Mouse (Mus musculus): ENCODE measurements around the gene Akna.

Akna gene

DNA sequence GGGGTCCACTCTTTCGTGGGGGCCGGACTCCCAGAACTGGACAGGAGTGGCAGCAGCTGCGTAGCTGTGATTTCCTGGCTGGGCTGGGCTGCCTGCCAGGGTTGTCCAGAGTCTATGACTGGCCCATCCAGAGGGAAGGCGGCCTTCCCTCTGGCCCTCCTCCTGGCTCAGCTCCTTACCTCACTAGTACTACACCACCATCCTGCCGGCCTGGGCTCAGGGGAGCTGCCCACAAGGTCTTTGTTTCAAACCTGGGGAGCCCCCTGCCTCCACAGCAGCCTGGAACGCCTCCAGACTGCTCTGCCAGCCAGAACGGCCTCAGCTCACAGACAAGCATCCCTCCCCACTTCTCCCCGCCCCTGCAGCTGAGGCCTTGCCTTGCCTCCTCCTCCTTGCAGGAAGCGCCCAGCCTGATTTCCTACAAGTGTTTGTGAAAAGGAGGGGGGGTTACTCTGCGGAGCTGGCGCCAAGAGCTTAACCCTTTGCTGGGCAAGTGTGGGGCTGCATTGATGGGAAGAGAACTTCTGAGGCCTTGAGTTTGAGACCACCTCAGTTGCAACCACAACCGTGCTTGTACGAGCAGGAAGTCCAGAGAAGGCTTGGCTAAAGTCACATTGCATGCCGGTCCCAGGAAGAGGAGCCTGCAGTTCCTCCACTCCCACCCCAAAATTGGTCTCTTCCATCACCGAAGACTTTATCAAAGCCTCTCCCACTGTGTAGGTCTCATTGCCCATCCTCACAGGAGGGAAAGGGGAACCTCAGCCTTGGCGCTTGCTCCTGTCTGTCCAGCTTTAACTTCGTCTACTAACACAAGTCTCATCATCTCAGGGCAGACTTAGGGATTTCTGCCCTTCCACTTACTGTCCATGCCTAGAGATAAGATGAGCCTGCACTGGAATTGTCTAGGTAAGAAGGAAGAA lies at the start of gene Akna:
Gene Akna, minus strand, starts transcription at position 315 of the 920 bp plus-strand sequence.
- no peak for DNase-seq

DNA sequence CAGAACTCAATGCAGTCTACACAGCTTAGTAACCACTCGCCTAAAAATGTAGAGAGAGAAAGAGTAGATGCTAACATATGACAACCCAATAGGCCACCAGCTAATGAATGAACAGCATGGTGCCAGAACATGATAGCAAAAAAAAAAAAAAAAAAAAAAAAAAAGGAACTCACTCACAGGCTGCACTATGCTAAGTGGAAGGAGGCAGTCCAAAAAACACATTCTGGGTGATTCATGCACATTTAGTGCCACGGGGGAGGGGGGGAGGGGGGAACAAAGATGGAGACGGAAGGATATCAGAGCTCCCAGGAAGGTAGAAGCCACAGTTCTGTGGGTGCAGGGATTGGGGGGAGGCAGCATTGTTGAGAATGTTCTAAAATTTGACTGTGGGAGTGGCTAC lies 49.4 kb upstream of the Akna start:
- DNase-seq, result no peak

DNA sequence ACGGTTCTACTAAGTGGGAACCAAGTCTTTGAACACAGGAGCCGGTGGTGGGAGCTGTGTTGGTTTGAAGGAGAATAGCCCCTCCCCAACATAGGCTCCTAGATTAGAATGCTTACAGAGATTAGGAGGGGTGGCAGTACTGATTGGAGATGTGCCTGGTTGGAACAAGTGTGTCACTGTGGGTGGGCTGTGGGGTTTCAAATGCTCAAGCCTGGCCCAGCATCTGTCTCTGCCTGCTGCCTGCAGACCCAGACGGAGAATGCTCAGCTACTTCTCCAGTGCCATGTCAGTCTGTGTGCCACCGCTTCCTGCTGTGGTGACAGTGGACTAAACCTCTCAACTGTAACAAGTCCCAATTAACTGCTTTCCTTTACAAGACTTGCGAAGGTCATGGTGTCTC lies 47.4 kb upstream of the Akna start:
- DNase-seq, result no peak

DNA sequence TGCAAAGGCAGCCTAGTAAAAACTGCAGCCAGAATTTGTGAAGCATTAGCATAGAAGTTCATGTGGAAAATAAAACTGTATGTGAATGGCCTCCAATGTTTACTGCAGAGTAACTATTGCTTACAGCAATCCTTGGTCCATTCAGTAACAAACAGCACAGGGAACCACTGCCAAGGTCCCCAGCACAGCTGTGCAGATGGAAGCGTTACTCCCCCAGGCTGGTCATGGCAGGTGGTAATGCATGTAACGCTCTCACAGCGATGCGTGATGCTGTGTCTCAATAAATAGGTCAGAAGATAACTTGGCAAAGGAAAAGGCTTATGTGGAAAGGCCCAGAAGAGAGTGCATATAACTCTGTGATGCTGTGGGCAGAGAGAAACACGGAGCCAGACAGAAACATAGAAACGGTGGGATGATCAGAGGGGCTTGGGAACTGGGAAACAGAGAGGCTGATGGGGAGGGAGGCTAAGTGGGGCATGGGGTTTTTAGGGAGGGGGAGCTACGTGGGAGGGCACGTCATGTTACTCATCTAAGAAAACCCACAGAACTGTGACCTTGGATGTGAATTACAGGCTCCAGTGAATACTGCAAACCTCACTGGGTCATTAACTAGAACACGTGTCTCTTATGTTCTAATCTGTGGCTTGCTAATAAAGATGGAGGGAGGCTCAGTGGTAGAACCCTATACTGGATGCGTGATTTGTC lies 41.4 kb upstream of the Akna start:
- DNase-seq, result no peak

DNA sequence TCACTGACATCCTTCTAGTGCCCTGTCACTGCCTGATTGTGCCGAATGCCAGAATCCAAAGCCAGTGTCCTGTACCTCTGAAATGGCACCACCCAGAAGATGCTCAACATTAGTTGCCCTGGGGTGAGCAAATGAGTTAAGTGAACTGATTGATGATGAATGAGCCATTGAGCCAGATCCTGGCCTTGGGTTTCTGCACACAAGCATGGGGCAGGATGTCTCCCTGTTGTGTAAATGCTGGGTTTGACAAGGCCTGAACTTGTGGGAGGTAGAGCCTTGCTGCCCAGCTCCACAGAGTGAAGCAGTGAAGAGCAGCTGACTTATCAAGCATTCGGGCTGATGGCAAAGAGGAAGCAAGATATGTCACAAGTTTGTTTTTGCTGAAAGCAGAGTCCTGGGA lies 39.9 kb upstream of the Akna start:
- no peak for DNase-seq

DNA sequence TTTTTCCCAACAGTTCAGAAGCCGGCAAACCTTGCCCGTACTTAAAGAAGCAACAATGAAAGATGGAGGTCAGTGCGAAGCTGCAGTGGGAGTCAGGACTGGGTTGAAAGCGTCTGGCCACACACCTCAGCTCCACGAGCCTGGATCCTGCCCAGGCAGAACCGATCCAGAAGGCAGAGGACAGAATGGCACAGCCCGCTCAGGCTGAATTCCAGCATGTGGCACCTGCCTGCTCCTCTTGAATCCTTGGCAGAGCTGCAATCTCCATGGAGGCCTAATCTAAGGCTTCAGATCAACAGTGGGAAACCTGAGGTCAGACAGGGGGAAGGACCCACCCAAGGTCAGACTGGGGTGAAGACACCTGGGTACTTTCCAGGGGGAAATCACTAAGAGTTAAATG lies 38.5 kb upstream of the Akna start:
- DNase-seq, result peak; percentile 68

DNA sequence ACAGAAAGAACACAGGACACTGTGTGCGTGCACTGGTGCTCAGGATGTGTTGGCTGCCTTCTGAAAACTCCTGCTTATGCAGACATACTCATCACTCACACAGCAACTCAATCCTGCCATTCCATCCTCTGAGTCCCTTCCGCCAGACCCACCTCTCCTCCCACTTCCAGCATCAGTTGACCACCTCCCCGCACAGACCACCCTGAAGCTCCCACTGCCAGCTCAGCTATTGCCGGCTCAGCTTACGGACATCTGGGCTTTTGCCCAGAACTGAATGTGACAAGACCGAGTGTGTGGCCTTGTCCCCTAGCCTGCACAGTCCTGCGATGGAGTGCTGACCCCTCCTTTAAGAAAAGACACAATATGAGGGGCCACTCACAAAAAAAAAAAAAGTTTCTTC lies 37.1 kb upstream of the Akna start:
- no peak for DNase-seq

DNA sequence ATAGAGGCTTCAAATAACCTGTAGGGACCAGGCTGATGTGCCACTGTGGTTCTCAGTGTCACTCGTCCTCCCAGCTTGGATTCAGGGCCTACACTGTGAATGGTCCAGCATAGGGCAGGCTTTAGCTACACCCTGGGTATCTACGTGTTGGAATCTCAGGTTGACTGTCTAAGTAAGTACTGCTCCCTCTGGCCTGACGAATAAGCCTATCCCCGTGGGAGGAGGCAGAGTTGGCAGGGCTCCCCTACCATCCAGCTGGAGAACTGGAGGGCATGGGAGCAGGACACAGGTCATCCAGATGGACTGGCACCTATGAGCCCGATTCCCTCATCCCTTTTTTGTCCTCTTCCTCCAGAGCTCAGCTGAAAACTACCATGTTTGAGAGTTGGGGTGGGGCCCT lies 34.8 kb upstream of the Akna start:
- no peak for DNase-seq

DNA sequence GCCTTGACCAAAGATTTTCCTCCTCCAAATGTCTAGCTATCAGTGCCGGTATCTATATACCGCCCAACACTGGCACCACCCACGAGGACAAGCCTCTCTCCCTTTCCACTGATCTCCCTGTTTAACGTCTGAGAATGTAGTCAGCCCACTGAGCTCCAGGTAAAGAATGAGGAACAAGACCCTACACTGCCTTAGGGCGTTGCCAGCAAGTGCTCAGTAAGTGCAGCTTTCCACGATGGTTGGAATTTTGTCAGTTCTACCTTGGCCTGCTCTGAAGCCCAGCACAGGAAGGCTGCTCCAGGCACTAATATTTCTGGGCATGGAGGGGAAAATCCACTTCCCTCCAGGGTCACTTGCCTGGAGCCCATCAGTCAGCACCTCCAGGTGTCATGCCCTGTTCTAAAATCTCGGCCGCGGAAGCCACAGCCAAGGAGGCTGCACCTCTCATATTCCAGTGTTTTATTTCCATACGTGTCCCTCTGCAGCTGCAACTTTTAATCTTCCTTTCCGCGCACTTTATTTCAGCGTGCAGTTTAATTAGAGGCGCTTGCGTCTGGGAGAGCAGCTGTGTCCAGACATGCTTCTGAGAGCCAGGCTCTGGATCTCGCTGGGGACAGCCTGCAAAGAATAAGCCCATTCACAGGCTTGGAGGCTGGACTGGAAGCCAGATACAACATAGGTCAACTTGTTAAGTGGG lies 34.1 kb upstream of the Akna start:
- DNase-seq, result no peak

DNA sequence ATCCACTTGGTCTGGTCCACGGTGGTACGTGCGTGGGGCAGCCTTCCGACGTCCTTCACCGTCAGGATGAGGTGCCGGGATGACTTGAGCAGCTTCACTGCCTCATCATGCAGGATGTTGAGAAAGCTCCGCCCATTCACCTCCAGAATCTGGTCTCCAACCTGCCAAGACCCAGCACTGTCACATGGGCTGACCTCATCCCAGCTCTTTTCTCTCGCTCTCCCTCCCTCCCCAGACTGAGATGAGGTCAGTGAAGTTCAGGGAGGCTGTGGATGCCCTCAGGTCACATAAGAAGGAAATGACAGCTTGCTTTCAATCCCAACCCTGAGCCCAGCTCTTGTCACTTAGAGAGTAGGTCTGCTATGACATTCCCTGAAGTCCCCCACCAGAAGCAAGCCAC lies 32.2 kb upstream of the Akna start:
- DNase-seq, result no peak

DNA sequence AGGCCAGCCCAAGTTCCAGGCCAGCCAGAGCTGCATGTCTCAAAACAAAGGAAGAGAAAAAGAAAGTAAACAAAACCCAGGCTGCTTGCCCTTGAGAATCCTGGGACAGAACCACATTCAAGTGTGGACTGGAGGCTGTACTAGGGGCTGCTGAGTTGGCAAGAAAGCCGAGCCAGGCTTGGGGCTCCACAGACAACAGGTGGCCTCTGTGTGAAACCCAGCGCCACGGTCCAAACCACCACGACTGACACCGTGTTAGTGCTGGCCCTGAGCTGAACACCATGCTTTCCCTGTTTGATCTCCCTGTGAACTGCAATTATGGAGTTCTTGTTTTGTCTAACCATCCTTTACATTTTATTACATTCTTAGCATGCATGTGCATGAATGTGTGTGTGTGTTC lies 27.9 kb upstream of the Akna start:
- no peak for DNase-seq

DNA sequence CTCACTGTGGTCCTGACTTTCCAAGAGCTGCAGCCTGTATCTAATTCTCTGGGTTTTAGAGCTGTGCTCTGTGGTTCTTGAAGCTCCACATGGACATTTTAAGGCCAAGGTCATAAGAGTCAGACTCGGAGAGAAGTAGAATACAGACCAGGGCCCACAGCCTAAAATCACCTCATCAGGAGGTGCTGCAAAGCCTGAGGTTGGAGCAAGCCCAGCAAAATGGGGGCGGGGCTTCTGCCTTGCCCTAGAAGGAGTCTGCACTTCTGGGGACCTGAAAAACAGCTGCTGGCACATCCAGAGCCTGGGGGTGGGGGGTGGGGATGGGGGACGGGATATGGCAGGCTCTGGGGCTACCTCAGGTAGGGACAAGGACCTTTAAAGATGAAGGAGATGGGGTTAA lies 27.2 kb upstream of the Akna start:
- DNase-seq, result no peak

DNA sequence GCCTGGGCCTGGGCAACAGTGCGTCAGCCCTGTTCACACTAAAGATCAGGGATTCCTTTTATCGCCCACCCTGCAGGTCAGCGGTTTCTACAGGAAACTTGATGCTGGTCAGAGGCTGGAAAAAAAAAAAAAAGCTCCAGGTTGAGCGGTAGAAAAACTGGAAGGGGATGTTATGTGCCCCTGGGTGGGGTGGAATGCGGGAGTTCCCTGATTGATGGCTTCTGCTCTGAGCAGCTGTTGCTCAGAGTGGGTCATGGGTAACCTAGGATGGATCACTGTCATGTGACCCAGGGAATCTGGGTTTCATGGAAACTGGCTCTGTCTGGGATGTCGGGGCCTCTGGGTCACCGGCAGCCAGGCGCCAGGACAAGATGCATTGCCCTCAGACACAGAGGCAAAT lies 23.2 kb upstream of the Akna start:
- DNase-seq, result no peak

DNA sequence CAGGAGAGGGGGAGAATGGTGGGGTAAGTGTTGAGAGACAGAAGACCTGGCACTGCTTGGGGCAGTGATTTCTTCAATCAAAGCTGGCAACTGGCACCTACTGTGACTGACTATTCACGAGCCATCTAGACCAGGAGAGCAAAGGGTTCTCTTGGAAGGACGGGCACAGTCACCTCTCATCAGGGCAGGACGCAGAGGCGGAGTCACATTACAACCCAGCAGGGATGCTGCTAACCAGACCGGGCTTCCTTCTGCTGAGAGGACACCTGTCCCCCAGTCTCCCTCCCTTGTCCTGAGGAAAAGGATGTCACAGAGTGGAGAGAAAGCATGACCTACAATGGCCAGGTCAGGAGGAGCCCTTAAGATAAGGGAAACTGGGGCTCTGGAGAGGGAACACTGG lies 20.7 kb upstream of the Akna start:
- no peak for DNase-seq

DNA sequence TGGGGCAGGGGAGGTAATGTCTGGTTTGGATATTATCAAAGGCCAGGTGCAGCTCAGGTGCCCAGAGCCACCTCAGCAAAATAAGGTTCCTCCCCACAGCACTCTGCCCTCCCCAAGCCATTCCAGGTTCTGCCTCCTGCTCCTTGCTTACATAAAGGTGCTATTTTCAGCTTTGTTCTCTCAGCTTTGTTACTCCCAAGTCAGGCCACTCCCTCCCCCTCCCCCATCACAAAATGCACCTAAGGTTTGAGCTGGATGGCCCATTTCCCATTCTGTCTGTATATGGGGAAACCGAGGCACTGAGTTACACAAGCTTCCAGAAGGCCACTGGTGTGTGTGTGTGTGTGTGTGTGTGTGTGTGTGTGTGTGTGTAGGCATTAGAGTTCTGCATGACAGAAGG lies 20.1 kb upstream of the Akna start:
- DNase-seq, result no peak

DNA sequence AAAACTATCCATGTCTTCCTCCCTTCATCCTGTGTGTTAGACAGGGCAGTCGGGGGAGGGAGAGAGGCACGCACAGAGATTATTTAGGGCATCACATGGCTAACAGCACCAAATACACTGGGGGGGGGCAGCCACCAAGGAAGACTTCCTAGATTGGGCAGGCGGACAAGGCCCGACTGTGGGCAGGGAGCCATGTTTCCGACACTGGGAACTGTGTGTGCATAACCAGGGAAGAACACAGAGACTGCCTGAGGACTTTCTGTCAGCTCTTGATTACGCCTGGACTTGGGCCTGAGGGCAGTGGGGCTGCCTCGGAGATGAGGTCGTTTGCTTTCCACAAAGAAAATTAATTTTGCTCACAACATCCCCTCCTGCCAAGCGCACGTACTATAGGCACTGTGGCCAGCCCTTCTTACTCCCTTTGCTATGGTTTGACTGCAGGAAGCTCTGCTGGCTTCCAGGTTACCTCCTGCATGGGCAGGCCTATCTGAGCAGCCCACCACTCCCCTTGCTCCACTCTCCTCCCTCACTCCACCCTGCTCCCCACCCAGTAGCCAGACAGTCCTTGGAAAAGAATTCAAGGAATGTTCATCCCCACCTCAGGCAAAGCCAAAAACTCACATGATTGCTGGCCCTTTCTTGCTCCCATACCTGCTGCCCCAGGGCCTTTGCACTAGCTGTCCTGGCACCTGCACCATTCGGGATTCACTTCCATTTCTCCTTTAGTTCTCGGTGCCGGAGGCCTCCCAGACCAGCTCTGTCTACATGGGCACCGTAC lies 17.2 kb upstream of the Akna start:
- DNase-seq, result no peak

DNA sequence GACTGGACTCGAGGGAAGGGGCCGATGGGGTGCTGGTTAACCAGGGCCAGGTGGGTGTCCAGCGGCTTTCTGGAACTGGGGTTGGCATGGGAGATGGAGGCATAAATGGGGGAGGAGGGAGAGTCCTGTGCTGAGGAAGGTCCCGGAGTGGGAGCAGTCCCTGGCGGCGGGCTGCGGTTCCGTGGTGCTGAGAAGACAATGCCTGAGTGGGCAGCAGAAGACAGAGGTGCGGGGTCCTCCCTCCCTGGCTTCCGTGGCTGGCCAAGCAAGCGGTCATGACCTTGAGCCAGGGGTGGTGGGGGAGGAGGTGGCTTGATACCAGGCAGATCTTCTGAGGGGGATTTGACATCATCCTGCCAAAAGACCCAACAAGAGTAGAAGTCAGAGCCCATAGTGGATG lies 15.1 kb upstream of the Akna start:
- DNase-seq, result no peak

DNA sequence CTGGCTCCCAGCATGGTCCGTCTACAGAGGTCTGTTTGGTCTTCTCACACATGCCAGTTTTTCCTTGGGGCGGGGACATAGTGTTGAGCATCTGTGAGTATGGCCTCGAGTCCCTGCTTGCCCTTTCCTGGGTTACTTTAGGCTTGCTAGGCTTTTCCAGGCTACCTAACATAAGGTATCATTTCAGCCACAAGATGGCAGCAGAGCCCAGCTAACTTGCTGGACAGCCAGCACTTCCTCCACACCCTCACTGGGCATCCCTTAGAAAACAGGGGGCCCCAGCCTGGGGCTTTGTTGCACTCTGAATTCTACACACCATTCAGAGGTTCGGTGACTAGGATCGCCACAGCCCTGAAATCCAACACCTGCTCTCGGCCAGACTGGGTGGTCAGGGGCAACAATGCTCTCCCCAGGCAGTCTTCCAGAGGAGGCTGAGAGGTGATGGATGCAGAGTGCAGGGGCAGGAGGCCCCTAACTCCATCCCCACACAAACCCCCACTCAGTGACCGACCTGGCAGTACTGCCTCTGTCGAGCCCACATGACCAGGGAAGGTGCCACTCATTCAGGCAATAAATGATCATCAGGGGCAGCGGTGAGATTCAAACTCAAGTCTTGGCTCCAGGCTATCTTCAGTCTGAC lies 14.3 kb upstream of the Akna start:
- peak; percentile 59 for DNase-seq

DNA sequence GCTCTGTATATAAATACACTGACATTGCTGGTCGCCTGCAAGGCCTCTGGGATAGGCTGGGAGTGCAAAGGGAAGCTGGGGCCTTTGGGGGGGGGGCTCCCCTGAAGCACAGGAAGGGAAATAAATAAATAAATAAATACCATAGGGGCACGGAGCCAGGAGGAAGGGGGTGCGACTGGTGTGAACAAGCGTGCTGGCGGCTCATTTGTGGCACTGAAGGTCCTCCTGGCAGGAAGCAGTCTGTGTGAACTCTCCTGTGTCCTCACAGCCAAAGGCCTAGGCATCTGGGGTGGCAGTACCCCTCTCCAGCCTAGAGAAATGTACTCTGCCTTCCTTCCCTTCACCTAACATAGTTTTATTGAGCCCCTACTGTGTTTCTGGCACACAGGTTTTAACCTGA lies 11.8 kb upstream of the Akna start:
- no peak for DNase-seq

DNA sequence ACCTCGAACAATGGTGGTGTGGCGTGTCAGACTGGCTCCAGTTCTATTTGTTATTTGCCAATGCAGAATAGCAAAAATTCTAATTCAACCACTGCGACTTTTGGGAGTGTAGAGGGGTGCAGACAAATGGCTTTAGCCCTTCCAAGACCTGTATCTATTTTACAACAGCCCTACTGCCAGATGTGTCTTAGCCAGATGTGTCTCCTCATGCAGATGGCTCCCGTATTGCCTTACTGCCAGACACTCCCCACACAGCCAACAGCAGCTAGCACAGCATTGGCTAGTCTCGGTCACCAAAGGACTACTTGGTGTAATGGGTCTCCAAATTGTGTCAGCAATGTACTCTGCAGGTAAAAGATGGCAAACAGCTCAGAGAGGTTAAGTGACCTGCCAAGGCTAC lies 8.1 kb upstream of the Akna start:
- DNase-seq, result no peak

DNA sequence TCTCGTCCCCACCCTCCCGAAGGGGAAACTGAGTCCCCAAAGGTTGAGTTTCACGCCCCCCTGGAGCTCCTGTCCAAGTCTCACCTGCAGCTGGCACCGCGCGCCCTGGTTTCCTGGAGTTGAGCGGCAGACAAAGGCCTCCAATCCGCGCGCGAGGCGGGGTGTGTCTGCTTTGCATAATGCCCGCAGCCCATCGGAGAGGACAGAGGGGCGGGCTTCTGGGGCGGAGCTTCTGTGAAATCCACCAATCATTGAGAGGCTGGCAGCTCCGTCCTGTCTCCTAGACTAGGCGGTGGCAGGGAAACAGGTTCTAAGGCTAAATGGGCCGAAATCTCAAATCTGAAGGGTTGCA lies 7.4 kb upstream of the Akna start:
- DNase-seq, result peak; percentile 61

DNA sequence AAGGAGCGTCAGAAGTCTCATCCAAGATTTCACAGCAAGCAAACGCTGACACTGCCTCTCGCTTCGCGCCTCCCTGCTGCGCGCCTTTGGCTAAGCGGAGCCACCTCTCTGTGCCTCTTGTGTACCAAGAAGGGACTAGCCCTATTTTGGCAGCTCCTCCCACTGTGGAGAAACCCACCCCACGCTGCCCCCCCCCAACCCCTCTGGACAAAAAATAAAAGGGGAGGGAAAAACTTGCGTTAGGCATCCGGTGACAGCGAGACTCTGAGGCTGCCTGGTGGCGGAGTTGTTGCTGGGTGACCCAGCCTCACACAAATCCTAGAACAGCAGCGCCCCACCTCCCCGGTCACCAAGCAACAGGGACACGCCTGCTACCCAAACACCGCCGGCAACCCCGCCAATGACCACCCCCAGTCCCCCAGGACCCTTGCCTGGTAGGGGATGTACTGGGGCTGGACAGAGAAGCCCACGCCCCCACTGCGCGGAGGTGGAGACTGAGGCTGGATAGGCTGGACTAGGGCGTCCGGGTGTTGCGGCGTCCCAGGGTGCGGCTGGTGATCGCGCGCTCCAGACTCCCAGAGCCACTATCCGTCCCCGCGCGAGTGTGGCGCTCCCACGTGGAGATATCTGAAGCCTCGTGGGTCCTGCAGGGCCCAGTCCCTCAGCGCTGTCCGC lies 6.9 kb upstream of the Akna start:
- peak; percentile 35 for DNase-seq

Measured in cerebellum, adult 11-12 months (tissue).